Mouse (Mus musculus) megakaryocyte progenitor cell, adult 5-6 weeks (primary cell): Measurements from ENCODE around the gene Ivns1abp. TPM values are rescaled to one million over a fixed set of nuclear protein-coding genes. Genes with fewer than 3 reads are reported as not detected.
"Not testable (repeated sequence)": the region's sequence is repeated elsewhere in the genome, so short reads cannot be mapped to it uniquely, and the experiment has no call there.

ENCODE experiments used
- ATAC-seq: replicated peaks from 2 replicates; pipeline ENCODE4 v1.8.0; 2016; ENCODE audit warnings: mild to moderate bottlenecking, moderate TSS enrichment, inconsistent platforms; ENCODE audit not compliant: poor library complexity
- total RNA-seq, 2 experiments: library from RNA; stranded (forward) in 1 of 2; stranded (reverse) in 1 of 2; fragments of 157-497, 149-512 nt in 1 of 2; fragments of 200-1000 nt in 1 of 2; gene quantifications; 2 replicates each; pipeline versions ENCODE4 v1.2.3 to v1.2.4; 2015 to 2017

The Ivns1abp gene
- 277 and 293 TPM in 2 replicates for total RNA-seq (2015)
- total RNA-seq (2017) = 330 and 449 TPM in 2 replicates

DNA sequence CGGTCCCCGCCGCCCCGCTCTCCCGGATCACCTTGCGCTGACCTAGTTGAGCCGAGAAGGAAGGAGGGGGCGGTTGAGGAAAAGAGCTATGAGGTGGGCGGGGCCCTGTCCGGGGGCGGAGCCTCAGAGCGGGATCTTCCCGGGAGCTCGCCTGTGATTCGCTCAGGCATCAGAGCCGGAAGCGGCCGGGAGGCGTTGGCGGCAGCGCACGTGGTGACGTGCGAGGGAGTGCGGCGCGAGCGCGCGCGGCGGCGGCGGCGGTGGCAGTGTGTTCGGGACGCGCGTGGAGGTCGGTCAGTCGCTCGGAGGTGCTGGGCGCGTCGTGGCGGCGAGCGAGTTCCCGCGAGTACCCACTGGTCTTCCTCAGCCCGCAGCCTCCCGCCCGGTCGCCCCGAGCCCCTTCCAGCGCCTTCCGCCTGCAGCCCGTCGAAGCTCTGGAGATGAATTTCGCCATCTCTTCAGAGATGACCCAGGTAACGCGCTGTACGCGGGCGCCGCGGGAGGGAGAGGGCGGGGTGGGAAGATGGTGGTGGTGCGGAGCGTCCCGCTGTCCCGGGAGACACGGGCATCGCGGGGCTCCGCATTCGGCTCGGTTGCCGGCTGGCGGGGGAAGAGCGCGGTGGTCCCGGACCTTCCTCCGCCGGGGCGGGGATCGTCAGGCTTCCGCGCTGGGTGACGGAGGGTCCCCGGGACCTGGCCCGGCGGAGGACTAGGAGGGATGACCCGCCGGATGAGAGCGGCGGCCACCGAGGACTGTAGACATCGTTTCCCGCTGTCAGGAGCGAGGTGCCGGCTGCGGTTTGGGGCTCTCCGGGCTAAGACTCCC, at the start of gene Ivns1abp:
Gene Ivns1abp (plus strand): TSS at position 195 of the 826 bp plus-strand sequence.
- ATAC-seq = peak; percentile 69

- no peak for ATAC-seq
These were observed 48.8 kb upstream of the Ivns1abp start for GRCm38 (mm10) chr1:151295486-151295885.

GRCm38 (mm10) chr1:151296621-151297020, 47.7 kb upstream of the Ivns1abp start:
- ATAC-seq = no peak

DNA sequence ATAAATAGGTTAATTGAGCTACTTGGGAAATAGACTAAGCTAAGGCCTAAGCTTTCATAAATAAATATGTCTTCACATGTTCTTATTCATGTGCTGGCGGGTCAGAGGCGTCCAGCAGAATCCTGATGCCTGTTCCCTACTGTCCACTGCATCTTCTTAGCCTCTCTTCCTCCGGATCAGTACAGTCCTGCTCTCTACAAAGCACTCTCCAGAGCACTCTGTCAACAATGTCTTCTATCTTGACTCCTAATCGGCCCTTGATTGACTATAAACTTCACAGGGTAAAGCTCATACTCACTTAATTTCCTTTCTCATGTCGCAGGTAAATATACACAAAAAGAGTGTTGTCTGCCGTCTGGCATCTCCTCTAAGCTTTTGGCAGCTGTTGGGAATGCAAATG, 47.3 kb upstream of the Ivns1abp start:
- ATAC-seq = no peak

DNA sequence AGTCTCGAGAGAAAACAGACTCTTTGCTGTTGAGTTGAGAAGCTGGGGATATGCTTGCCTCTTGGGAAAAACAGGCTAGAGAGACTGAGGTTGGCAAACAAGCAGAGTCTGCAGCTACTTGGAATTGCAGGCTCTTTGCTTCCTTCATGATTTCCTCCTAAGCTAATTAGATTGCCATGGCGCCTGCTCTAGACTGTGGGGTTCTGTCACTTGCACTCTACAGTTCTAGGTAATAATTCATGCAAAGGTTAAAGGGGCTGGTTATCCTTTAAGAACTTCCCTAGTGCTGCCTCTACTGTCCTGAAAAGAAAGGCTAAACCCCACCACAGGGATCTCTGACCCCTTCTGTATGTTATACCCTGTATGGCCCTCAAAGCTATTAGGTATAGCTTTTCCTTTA, 46.7 kb upstream of the Ivns1abp start:
- ATAC-seq = no peak

DNA sequence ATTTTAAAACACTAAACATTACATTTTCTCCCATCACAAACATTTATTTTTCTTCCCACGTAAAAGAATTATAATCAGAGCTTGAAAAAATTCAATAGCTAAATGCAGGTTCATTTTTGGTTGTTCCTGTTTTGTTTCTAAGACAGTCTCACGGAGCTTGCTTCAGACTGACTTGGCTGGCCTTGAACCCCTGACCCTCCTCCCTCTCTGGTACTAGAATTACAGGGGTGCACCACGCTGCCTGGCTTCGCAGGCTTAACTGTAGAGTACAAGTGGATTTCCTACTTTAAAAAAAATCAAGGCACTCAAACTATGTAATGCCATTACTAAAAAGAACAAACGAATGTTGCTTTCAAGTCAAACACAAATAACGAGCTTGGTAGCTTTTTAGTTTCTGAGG, 42.8 kb upstream of the Ivns1abp start:
- no peak for ATAC-seq

GRCm38 (mm10) chr1:151301904-151302303, 42.4 kb upstream of the Ivns1abp start:
- no peak for ATAC-seq

DNA sequence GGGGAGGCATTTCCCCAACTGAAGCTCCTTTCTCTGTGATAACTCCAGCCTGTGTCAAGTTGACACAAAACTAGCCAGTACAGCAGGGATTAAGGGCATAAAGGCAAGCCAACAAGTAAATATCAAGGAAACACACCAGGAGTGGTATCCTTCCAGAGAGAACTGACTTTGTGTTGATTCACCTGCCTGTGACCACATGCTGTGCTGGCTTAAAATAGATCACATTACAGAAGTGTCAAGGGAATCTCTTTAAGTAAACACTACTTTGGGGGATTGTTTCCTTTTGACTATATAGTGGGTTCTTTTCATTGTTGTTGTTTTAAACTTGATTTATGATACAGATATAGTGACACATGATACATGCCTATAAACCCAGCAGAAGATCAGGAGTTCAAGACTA, 41.0 kb upstream of the Ivns1abp start:
- no peak for ATAC-seq

DNA sequence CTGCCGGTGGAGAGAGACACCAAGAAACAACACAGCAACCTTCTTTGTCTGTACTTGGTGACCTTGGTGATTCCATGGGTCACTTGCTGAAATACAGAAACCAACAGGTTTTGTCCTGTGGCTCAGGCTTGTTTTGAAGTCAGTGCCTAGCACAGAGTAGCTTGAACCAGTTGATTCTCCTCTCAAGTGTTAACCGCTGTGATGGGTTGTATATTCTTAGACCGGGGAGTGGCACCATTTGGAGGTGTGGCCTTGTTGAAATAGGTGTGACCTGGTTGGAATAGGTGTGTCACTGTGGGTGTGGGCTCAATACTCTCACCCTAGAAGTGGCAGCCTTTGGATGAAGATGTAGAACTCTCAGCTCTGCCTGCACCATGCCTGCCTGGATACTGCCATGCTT, 39.3 kb upstream of the Ivns1abp start:
- not testable (repeated sequence) for ATAC-seq

DNA sequence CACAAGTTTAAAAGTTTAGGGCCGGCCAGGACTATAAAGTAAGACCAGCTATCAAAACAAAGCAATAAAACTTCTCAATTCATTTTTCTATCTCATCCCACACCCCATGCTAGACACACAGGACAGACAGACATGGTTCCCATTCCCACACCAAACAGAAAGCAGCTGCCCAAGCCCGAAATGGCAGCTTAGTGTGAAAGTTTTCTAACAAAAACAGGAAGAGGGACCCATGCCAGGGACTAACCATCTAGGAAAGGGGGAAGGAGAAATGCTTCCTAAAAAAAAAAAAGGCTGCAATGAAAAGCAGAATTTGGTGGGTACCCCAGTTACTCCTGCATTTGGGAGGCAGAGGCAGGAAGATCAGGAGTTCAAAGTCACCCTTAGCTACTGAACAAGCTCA, 37.2 kb upstream of the Ivns1abp start:
- ATAC-seq = peak; percentile 50

GRCm38 (mm10) chr1:151307821-151308220, 36.5 kb upstream of the Ivns1abp start:
- ATAC-seq = no peak

GRCm38 (mm10) chr1:151308508-151308907, 35.8 kb upstream of the Ivns1abp start:
- ATAC-seq = no peak

DNA sequence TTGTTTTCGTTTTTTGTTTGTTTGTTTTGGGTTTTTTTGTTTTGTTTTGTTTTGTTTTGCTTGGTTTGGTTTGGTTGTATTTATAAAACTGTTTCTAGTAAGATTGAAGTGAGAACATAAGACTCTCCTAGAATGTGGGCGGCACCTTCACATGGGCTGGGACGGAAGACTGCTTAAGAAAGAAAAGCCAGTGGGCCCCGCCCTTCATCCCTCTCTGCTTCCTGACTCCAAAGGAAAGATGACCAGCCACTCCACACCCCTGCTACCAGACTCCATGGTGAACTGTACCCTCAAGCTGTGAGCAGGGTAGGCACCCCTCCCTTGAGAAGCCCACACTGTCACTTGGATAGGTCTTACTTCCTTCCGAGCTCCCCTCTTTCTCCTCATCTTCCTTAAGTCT, 33.8 kb upstream of the Ivns1abp start:
- no peak for ATAC-seq

GRCm38 (mm10) chr1:151311379-151311778, 32.9 kb upstream of the Ivns1abp start:
- no peak for ATAC-seq

- no peak for ATAC-seq
These were observed 25.0 kb upstream of the Ivns1abp start for GRCm38 (mm10) chr1:151319267-151319666.

DNA sequence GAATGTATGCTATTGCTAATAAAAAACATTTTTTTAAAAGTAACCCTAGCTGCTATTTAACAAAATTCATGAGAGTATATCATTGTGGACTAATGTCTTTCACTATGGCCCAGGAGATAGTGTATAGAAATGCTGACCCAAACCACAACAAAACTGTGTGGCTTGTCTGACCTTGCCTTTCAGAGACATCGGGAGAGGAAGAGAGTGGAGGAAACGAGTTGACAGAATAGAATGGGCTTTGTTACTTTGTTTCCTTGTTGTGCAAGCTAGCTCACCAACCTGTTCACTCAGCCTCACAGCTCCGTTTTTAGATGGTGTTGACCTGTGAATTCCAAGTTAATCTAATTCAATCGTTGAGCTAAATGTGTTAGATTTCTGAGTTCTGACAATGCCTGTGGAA, 23.9 kb upstream of the Ivns1abp start:
- ATAC-seq = peak; percentile 44

GRCm38 (mm10) chr1:151325328-151325727, 18.9 kb upstream of the Ivns1abp start:
- no peak for ATAC-seq

GRCm38 (mm10) chr1:151328341-151329097, 15.8 kb upstream of the Ivns1abp start:
- no peak for ATAC-seq

DNA sequence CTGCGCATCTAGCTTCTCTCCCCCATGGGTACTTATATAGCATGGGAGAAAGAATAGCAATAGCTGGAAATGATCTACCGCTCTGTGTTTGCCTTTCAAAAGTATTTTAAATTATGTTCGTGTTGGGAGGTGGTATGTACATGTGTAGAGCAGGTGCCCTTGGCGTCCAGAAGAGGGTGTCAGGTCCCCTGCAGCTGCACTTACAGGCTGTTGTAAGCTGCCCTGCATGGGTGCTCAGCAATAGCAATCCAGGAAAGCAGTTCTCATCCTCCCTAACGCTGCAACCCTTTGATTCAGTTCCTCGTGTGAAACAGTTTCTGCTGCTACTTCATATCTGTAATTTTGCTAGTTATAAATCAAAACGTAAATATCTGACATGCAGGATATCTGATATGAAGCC, 14.7 kb upstream of the Ivns1abp start:
- no peak for ATAC-seq

DNA sequence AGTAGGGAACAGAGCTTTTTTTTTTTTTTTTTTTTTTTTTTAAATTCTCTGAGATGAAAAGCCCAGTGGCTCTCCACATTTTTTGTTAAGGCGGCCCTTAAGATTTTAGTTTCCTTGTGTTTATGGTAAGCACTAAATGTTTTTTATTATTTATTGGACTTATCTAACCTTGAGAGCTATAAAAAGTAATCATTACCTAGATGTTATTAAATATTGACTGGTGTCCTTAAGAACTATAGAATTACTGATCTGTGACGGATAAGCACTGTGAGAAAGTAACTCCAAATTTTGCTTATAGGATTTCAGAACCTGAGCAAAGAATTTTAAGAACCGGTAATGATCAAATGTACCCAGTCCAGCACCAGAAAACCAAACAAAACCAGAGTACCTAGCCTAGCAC, 11.5 kb upstream of the Ivns1abp start:
- no peak for ATAC-seq

DNA sequence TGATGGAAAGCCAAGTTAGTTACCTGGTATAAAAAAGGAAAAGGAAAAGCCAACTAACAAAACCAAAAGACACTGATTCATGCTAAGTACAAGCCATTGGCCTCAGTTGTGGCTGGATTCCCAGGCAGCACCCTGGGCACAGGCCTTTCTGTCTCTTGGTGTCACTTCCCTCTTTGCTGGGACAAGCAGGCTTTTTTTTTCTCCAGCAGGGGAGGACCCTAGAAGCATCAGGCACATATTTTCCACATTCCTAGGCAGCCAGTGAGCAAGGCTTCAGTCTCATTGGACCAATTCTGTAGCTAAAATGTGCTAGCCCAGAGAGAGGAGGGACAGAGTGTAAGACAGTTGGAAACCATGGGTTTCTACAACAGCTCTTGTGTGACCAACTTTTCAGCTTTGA, 6.0 kb upstream of the Ivns1abp start:
- ATAC-seq = peak; percentile 76

- ATAC-seq = peak; percentile 20
These were observed 5.3 kb upstream of the Ivns1abp start for GRCm38 (mm10) chr1:151338941-151339340.
